Mouse (Mus musculus) T-cell, adult 2 months (primary cell): ENCODE measurements around the gene Vmn1r38.
"Not testable (repeated sequence)": the region's sequence is repeated elsewhere in the genome, so short reads cannot be mapped to it uniquely, and the experiment has no call there.

Experiments used
- DNase-seq: peaks from one replicate; pipeline ENCODE4 v3.0.0; 2022; ENCODE audit warnings: low spot score

Vmn1r38 gene

GRCm38 (mm10) chr6:66782527-66782926, at the start of gene Vmn1r38:
TSS of gene Vmn1r38 (minus strand) at chr6:66782627.
- not testable (repeated sequence) for DNase-seq

GRCm38 (mm10) chr6:66810509-66810908, 28.1 kb upstream of the Vmn1r38 start, which contains the start of gene Vmn1r39:
TSS of gene Vmn1r39 (minus strand) at chr6:66810609.
- no peak for DNase-seq

GRCm38 (mm10) chr6:66806311-66806710, 23.9 kb upstream of the Vmn1r38 start:
- DNase-seq: no peak

GRCm38 (mm10) chr6:66805713-66806112, 23.3 kb upstream of the Vmn1r38 start:
- no peak for DNase-seq

GRCm38 (mm10) chr6:66729082-66729481, 53.3 kb downstream of the Vmn1r38 start, which contains the start of gene Vmn1r37:
TSS of gene Vmn1r37 (plus strand) at chr6:66729382.
- DNase-seq: not testable (repeated sequence)
